8 mouse cellular contexts compared by ENCODE assay signal in the genomic region with DNA sequence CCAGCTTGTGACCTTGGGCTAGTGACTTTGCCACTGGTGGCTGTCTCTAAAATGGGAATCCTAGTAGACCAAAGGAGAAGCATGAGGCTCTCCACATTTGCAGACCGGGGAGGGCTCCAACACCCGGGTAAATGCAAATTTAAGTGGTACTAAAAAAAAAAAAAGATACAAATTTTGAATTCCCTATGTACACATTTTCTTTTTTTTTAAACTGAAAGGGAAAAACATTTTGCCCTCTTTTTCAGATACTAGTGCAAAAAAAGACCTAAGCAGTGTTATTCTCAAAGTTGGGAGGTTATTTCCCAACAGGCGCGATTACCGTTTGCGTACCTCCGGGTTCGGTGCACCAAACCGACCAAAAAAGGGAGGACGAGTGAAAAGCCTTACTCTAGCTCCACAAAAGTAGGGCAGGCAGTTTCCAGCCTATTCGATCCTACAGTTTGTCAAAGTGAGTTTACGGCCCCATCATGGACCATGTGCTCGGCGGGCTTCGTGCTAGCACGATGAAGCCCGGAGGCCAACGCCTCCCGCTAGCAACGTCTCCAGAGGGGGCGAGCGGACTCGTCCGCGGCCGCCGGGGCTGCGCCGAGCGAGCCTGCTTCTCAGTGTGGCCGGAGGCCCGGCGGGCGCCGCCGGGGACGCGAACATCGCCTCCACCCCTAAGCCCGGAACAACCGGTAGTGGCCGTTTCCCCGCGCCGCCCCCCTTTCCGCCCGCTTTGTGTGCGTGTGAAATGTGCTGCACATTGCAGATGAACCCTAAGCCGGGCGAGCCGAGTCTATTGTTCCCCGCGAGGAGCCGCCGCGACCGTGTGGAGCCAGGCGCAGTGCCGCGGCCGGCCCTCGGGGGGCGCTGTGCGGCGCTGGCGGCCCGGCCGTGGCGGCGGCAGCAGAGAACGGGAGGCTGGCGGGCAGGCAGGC. TPM values are rescaled to one million over a fixed set of nuclear protein-coding genes. Genes with fewer than 3 reads are reported as not detected.
DNase-seq lines count a peak whose midpoint lies in the region; ATAC-seq and TF ChIP-seq lines count a peak whose summit lies in the region.

No protein-coding gene starts in this region.

- DNase-seq in A20 (ENCODE audit: low read depth, low spot score) (peak; percentile 93), liver (peak; percentile 91)
- peak; percentile 97 for DNase-seq in heart, embryonic 10.5 days (ENCODE audit: low spot score)
- DNase-seq in monocyte, adult 2 months (ENCODE audit: low read depth in 1 of 2, low spot score in 2 of 2), result peak; percentile 78 to 86
- DNase-seq in spleen, postnatal 14 days (ENCODE audit: low spot score in 2 of 2), result peak; percentile 85 to 88

- TF ChIP-seq POLR2A in bone marrow macrophage, adult 2 months (IDR thresholded peaks at IDR 0.05; ENCODE audit: borderline replicate concordance, low read depth, low read length), result no peak
- TF ChIP-seq POLR2A in embryonic fibroblast, embryonic 13.5 days (IDR thresholded peaks at IDR 0.05; ENCODE audit: low read depth, low read length), result no peak; the same call in none of the 2 replicates

- H3K4me1 ChIP-seq in bone marrow macrophage, adult 2 months (ENCODE audit: control insufficient read depth, insufficient read depth, low read length), result peaks cover 11% of the 10 kb centered on the region
- H3K4me1 ChIP-seq in embryonic fibroblast, embryonic 13.5 days (ENCODE audit: control insufficient read depth, insufficient read depth, low read length), result peaks cover 6% of the 10 kb centered on the region
- H3K4me1 ChIP-seq in heart, embryonic 10.5 days, result peaks cover 8% of the 10 kb centered on the region; the same call in 1 of the 2 replicates
- H3K4me1 ChIP-seq in kidney, embryonic 15.5 days, result peaks cover 35% of the 10 kb centered on the region

- peak overlapping the region; percentile 97 for H3K4me3 ChIP-seq in bone marrow macrophage, adult 2 months (ENCODE audit: insufficient read depth, low read length)
- peak overlapping the region; percentile 71 for H3K4me3 ChIP-seq in embryonic fibroblast, embryonic 13.5 days (ENCODE audit: insufficient read depth, low read length)
- peak overlapping the region; percentile 89 for H3K4me3 ChIP-seq in heart, embryonic 10.5 days
- peak overlapping the region; percentile 89 for H3K4me3 ChIP-seq in kidney, embryonic 15.5 days (replicated peaks)

- H3K4me2 ChIP-seq in kidney, embryonic 15.5 days, result peak overlapping the region; percentile 69

- H3K9ac ChIP-seq in kidney, embryonic 15.5 days, result peak overlapping the region; percentile 99

- TF ChIP-seq CTCF in bone marrow macrophage, adult 2 months (IDR thresholded peaks at IDR 0.05; ENCODE audit: low read depth, low read length), result 0 out of 2 replicates have a peak, but pooled peaks have one; percentile 8
- TF ChIP-seq CTCF in embryonic fibroblast, embryonic 13.5 days (IDR thresholded peaks at IDR 0.05; ENCODE audit: borderline replicate concordance, insufficient read depth, low read length), result no peak

- H3K27me3 ChIP-seq in heart, embryonic 10.5 days (ENCODE audit: insufficient read depth, poor library complexity, severe bottlenecking), result no peaks in the 10 kb centered on the region
- no peaks in the 10 kb centered on the region for H3K27me3 ChIP-seq in kidney, embryonic 15.5 days

- H3K27ac ChIP-seq in bone marrow macrophage, adult 2 months (ENCODE audit: insufficient read depth, low read depth, low read length), result peak overlapping the region; percentile 97
- peak overlapping the region; percentile 96 for H3K27ac ChIP-seq in embryonic fibroblast, embryonic 13.5 days (ENCODE audit: insufficient read depth, low read length)
- peak overlapping the region; percentile 100 for H3K27ac ChIP-seq in heart, embryonic 10.5 days
- H3K27ac ChIP-seq in kidney, embryonic 15.5 days, result peak overlapping the region; percentile 100

- WGBS in heart, embryonic 10.5 days, result under 1% methylated on average over 72 of the region's 72 CpGs
- under 1% methylated on average over 56 of the region's 72 CpGs for whole genome bisulfite sequencing in kidney, embryonic 15.5 days

- H3K9me3 ChIP-seq in heart, embryonic 10.5 days, result no peaks in the 10 kb centered on the region
- H3K9me3 ChIP-seq in kidney, embryonic 15.5 days (replicated peaks), result no peaks in the 10 kb centered on the region

- peaks cover 2% of the 10 kb centered on the region for H3K36me3 ChIP-seq in heart, embryonic 10.5 days
- peaks cover 8% of the 10 kb centered on the region for H3K36me3 ChIP-seq in kidney, embryonic 15.5 days

- peak; percentile 62 for ATAC-seq in kidney, embryonic 15.5 days (replicated peaks; ENCODE audit: low FRiP score)

RNA-seq across cellular contexts. Expression of a gene that starts 1.0 kb away (rescaled TPM):
- polyA plus RNA-seq in bone marrow macrophage, adult 2 months (2012; ENCODE audit: insufficient read depth, insufficient read length, missing spikeins), result 14.5 and 17.4 TPM in 2 replicates
- 22.9 and 29.6 TPM in 2 replicates for polyA plus RNA-seq in embryonic fibroblast, embryonic 13.5 days (2011; ENCODE audit: insufficient read length, low read depth, missing spikeins)
- polyA plus RNA-seq in heart, embryonic 10.5 days (2016; fragmentation: Nextera tagmentation; extraction: Ambion mirVana), result 18.3 and 22.0 TPM in 2 replicates
- 25.3 and 26.1 TPM in 2 replicates for polyA plus RNA-seq in kidney, embryonic 15.5 days (2015; fragmentation: Nextera tagmentation; extraction: Ambion mirVana)

Comparison
In these comparisons a context has a peak if more than half of its experiments do, and no peak if none do; other contexts are left out.
1. Peak in every context shown above with its lines: DNase-seq, ATAC-seq, H3K4me3 ChIP-seq and H3K27ac ChIP-seq.